Mouse (Mus musculus): Measurements from ENCODE around the gene Zfhx3. TPM values are rescaled to one million over a fixed set of nuclear protein-coding genes. Genes with fewer than 3 reads are reported as not detected.
A peak's percentile ranks its signal among the peaks of the same experiment; 100 is the strongest.

The Zfhx3 gene
- total RNA-seq, 1 experiment from 2014 or later, result 2.1 TPM

DNA sequence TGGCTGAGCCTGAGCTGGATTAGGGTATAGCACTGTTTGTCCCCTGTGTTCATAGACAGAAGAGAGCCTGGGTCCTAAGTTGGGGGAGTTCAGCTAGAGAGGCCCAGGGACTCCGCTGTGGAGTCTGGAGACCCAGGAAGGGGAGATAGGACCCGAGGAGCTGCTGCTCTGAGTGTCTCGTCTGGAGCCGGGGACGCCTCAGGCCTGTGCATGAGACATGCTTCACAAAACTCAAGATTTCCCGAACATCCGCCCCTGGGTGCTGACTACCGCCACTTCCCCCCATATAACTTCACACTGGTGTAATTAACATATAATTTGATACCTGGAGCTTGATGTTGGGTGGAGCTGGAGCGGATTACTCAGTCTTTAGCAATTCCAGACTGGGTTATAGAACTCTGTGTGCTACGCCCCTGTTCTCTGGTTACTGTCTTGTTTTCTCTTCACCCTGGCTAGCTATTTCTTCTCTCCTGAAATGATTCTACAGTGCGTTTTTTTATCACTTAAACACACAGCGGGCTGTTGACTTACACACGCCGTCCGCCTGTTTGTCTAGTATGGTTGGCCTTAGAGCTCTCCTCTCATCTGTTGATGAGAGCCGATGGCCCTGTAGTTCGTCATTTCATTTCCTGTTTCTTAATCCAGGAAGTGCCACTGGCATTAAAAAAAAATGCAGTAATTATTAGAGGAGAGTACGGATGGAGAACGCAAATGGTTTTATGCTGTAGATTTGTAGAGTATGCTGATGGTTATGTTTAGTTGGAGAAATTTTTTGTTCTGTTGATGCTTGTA lies 822.2 kb downstream of the Zfhx3 start:
- peak in 1 of 2 experiments; percentile 31; a peak in 1 of 4 replicates for ATAC-seq (replicated peaks in 1 of 2; ENCODE audit: insufficient read depth in 1 of 2, low FRiP score in 2 of 2, low TSS enrichment in 1 of 2, low read depth in 1 of 2, poor library complexity in 2 of 2, severe bottlenecking in 2 of 2)

DNA sequence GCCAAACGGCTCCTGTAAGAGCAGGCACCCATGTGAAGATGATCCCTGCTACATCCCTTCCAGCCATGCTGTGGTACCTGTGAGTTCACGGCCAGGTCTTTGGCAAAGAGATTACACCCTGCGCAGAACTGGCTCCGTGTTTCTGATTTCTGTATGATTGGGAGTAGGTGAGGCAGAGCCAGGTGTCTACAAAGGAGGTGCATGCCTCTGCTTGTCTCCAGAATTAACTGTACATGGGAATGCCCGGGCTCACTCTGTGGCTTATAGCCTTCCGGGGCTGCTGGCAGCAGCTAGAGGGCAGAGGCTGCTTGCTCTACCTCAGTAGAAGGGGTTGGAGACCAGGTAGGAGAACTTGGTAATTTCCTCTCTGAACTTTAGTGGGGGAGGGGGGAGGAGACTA lies 823.7 kb downstream of the Zfhx3 start:
- ATAC-seq (replicated peaks in 1 of 2; ENCODE audit: insufficient read depth in 1 of 2, low FRiP score in 2 of 2, low TSS enrichment in 1 of 2, low read depth in 1 of 2, poor library complexity in 2 of 2, severe bottlenecking in 2 of 2), result no peak

DNA sequence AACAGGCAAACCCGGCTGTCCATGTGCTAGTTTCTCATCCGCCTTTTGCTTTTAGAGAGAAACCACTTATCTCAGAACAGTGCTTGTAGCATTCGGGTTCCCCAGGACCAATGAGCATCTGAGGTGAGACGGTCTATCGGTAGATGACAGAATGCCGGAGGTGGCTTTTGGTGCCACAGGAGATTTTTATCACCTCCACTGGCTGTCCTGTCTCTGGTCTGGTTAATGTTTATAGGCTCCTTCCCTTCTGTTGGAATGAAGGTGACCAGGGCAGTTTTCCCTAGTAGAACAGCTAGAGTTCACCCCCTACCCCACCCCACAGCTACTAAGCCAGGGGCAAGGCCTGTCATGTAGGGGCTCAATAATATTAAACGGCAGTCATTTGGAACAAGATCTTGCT lies 825.6 kb downstream of the Zfhx3 start:
- no peak for ATAC-seq (replicated peaks in 1 of 2; ENCODE audit: insufficient read depth in 1 of 2, low FRiP score in 2 of 2, low TSS enrichment in 1 of 2, low read depth in 1 of 2, poor library complexity in 2 of 2, severe bottlenecking in 2 of 2)

DNA sequence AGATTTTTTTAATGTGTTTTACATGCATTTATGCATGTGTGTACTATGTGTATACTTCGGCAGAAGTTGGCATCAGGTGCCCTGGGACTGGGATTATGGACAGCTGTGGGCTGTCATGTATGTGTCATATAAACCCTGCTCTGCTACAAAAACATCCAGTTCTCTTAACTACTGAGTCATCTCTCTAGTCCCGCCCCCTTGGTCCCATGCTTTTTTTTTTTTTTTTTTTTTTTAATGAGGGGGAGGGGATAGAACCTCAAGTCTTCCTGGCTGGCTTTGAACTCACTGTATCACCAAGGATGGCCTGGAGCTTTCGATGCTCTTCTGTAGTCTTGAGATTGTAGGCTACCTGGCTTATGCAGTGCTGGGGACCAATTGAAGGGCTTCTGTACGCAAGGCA lies 827.9 kb downstream of the Zfhx3 start:
- ATAC-seq (replicated peaks in 1 of 2; ENCODE audit: insufficient read depth in 1 of 2, low FRiP score in 2 of 2, low TSS enrichment in 1 of 2, low read depth in 1 of 2, poor library complexity in 2 of 2, severe bottlenecking in 2 of 2), result no peak

DNA sequence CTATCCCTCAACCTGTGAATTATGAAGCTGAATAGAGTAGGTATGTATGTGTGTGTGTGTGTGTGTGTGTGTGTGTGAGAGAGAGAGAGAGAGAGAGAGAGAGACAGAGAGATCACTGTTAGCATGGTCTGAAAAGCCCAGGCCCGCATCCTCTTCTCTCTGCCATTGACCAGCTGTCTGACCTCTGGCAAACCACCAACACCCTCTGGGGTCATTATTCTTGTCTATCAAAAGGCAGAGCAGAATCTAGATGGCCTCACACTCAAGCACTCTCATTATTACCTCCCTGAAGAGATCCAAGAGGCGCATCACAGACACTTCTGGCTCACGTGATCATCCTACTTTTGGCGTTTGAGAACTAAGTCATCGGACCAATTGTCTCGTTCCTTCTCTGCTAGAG lies 831.0 kb downstream of the Zfhx3 start:
- no peak for ATAC-seq (replicated peaks in 1 of 2; ENCODE audit: insufficient read depth in 1 of 2, low FRiP score in 2 of 2, low TSS enrichment in 1 of 2, low read depth in 1 of 2, poor library complexity in 2 of 2, severe bottlenecking in 2 of 2)

DNA sequence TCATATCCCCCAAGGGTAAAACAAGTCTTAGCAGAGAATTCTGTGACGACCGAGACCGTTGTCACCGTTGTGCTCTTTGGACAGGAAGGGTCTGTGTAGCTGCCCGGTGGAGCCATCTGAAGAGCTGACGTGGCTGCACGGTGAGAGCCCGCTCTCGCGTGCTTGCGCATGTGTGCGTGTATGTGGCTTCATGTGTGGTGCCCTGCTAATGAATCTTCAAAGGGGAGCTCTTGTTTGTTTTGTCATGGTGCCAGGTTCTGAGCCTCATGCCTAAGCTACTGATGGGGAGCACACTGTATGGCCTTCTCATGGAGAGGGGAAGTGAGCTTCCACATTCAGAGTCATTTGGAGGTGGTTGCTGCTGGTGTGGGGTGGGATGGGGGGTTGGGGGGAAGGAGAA lies 835.6 kb downstream of the Zfhx3 start:
- ATAC-seq (replicated peaks in 1 of 2; ENCODE audit: insufficient read depth in 1 of 2, low FRiP score in 2 of 2, low TSS enrichment in 1 of 2, low read depth in 1 of 2, poor library complexity in 2 of 2, severe bottlenecking in 2 of 2), result no peak

DNA sequence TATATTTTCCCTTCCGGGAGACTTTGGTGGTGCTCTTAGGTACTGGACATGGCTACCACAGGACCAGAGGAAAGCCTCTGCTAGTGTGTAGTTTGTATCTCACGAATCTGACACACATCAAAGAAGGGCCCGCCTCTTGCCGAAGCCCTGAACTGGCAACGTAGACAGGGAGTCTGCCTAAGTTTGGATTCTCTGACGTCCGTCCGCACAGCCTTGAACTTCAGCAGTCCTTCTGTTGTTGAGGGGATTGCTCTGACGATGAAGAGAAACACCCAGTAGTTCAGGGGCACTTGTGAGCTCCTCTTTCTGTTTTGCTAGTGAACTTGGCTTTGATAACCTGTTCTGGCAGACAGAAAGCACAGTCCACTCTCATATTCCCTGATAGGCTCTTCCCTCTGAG lies 836.1 kb downstream of the Zfhx3 start:
- ATAC-seq (replicated peaks in 1 of 2; ENCODE audit: insufficient read depth in 1 of 2, low FRiP score in 2 of 2, low TSS enrichment in 1 of 2, low read depth in 1 of 2, poor library complexity in 2 of 2, severe bottlenecking in 2 of 2), result no peak

DNA sequence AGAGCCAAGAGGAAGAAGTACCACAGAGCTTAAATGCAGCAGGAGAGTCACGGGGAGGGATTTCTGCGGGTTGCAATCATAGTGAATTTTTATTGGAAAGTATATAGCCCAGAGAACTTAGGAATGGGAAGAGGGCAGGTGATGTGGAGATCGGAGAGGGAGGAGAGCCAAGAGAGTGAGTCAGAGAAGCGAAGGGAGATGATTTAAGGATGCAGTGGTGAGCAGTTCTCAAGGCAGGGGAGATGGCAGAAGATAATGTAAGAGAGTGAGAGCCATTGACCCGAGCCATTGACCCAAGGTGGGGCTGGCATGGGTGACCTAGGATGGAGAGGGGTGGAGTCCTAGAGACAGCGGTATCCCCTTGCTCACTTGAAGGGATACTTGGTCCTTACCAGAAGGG lies 838.3 kb downstream of the Zfhx3 start:
- ATAC-seq (replicated peaks in 1 of 2; ENCODE audit: insufficient read depth in 1 of 2, low FRiP score in 2 of 2, low TSS enrichment in 1 of 2, low read depth in 1 of 2, poor library complexity in 2 of 2, severe bottlenecking in 2 of 2), result no peak

DNA sequence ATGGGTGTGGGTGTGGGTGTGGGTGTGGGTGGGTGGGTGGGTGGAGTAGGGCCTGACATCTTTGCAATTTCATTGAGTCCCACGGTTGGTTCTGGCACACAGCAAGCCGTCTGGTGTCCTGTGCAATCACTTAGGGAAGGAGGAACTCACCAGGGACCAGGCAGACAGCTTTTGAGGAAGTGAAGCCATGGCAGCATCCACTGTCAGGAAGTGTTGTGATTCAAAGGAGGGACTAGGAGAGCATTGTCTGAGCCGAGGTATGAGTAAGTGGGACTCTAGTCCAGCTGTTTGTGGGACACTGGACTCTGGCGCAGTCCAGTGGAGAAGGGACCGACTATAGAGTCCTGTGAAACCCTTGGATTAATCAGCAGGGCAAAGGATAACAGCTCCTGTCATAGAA lies 838.7 kb downstream of the Zfhx3 start:
- peak; percentile 81 to 83 for ATAC-seq (replicated peaks in 1 of 2; ENCODE audit: insufficient read depth in 1 of 2, low FRiP score in 2 of 2, low TSS enrichment in 1 of 2, low read depth in 1 of 2, poor library complexity in 2 of 2, severe bottlenecking in 2 of 2)

DNA sequence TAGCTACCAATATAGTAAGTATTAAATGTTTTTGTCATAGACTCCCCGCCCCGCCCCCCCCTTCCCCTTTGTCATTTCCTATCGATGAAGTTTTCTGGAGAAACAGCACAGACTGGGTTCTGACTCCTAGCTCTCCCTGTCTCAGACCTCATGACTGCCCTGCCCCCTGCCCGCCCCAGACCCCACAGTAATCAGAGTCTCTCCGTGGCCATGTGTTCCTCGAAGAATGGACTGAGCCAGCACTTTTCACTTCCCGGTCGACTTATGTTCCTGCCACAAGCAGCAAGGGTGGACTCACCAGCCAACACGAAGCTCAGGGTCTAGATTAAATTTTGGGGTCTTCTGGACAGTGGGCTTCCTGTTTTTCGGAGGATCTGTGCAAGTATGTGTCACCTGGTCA lies 840.7 kb downstream of the Zfhx3 start:
- ATAC-seq (replicated peaks in 1 of 2; ENCODE audit: insufficient read depth in 1 of 2, low FRiP score in 2 of 2, low TSS enrichment in 1 of 2, low read depth in 1 of 2, poor library complexity in 2 of 2, severe bottlenecking in 2 of 2), result no peak

DNA sequence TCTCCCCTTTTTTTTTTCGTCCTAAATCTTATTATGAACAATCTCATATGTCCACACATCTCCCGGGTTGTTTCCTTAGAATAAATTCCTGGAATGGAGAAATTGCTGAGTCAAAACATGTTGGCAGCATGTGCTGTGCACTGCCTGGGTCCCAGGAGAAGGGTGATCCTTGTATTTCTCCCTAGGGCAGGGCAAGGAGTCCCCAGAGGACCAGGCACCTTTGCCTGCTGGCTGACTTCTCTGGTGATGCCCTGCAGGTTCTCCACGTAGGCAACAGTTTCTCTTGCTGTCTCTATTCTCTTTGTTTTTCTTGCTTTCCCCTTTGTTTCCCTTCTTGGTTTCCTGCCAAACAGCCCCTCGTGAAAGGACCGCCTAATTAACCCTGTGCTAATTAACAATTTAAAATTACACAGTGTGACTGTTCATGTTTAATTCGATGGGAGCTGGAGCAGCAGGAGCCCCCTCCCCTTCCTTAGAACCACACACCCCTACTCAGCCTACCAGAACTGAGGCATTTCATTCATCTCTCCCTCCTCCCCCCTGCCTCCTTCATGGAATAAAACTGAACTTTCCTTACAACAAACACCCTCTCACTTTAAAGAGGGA lies 845.8 kb downstream of the Zfhx3 start:
- ATAC-seq (replicated peaks in 1 of 2; ENCODE audit: insufficient read depth in 1 of 2, low FRiP score in 2 of 2, low TSS enrichment in 1 of 2, low read depth in 1 of 2, poor library complexity in 2 of 2, severe bottlenecking in 2 of 2), result no peak

DNA sequence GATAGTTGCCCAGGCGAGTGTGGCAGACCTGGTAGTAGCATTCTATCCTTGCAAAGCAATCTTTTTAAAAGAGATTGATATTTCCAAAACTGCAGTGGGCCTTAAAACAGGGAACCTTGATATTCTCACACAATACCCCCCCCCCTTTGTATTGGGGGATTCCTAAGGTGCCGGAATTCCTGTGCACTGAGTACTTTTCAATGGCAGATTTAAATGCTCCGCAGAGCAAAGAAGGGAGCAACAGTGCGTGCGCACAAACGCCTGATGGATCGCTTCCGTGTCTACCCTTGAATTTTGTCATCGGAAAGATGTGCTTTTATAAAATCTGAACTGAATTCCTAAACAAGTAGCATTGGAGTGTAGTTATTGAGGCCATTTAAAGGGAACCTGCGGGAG lies 846.3 kb downstream of the Zfhx3 start:
- ATAC-seq (replicated peaks in 1 of 2; ENCODE audit: insufficient read depth in 1 of 2, low FRiP score in 2 of 2, low TSS enrichment in 1 of 2, low read depth in 1 of 2, poor library complexity in 2 of 2, severe bottlenecking in 2 of 2), result no peak

DNA sequence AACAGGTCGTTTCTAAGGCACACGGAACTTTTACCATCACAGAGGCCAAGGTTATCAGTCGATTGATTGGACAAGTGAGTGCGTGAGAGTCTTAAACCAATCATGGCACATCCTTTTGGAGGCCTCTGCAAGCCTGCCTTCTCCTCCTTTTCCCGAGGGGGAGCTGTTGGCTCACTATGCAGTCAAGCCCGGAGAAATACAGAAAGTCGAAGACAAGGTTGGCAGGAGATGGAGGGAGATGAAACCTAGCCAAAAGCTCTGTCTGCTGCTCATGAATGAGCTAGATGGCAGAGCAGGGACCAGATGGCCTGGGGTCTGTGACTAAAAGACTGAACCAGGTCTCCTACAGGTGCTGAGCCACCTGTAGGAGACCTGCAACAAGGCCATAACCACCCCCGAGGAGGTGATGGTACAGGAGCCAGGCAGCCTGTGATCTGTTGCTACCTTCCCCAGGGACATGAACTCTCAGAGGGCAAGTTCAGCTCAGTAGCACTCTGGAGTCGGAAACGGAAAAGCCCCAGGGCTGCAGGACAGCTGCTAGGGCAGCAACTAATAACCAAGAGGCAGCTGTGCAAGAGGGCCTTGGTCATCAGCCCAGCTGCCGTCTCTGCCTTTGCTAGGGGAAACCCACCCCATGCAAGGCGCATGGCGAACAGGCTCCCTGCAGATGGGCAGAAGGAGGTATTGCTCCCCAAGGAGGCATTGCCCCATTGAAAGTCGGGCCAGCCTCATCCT lies 848.3 kb downstream of the Zfhx3 start:
- ATAC-seq (replicated peaks in 1 of 2; ENCODE audit: insufficient read depth in 1 of 2, low FRiP score in 2 of 2, low TSS enrichment in 1 of 2, low read depth in 1 of 2, poor library complexity in 2 of 2, severe bottlenecking in 2 of 2), result no peak

DNA sequence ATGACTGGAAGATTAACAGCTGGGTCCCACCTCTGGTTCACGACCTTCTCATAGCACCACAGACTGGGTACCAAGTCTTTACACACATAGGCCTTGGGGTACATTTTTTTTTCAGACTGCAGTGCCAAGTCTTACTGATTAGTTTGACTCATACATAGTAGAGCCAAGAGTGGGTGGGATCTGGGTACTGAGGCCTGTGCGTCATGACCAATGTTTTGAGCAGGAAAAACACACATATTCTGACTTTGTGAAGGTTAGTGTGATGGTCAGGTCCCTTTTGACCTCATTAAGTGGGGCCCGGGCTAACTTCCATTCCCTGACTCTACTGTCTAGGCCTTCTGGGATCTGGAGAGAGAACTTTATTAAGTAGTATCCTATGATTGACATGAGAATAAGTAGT lies 853.6 kb downstream of the Zfhx3 start:
- no peak for ATAC-seq (replicated peaks in 1 of 2; ENCODE audit: insufficient read depth in 1 of 2, low FRiP score in 2 of 2, low TSS enrichment in 1 of 2, low read depth in 1 of 2, poor library complexity in 2 of 2, severe bottlenecking in 2 of 2)

DNA sequence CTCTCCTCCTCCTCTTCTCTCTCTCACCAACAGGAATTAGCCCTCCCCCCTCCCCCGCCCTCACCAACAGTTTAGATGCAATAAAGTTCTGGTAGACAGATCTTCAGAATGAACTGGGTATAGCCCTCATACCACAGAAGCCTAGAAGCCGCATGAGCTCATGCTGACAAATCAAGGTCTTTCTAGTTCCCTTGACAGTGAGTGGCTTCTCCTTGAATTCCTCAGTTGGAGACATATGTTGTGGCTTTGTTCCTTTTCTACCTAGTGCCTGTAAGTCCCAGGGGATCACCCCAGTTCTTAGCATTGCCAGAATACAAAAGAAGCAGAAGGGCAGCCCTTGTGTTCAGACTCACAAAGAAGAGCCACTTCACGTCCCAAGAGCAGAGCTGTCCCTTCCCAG lies 854.4 kb downstream of the Zfhx3 start:
- ATAC-seq (replicated peaks in 1 of 2; ENCODE audit: insufficient read depth in 1 of 2, low FRiP score in 2 of 2, low TSS enrichment in 1 of 2, low read depth in 1 of 2, poor library complexity in 2 of 2, severe bottlenecking in 2 of 2), result no peak

DNA sequence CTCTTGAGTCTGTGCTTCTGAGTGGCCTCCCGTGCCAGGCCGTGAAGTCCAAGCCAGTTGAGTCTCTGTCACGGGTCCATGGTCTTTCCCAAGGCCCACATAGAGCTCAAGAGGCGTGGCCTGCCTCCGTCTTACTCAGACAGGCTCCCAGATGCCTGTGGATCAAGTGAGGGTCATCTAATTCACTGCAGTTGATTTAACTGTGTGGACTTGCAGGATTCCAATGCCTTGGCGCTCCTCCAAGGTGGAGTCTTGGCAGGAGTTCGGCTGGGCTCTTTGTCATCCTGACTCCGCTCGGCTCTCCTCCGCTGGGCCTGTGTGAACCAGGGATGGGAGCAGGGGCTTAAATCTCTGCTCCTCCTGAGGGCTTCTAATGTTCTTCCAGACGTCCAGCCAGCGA lies 855.6 kb downstream of the Zfhx3 start:
- no peak for ATAC-seq (replicated peaks in 1 of 2; ENCODE audit: insufficient read depth in 1 of 2, low FRiP score in 2 of 2, low TSS enrichment in 1 of 2, low read depth in 1 of 2, poor library complexity in 2 of 2, severe bottlenecking in 2 of 2)

DNA sequence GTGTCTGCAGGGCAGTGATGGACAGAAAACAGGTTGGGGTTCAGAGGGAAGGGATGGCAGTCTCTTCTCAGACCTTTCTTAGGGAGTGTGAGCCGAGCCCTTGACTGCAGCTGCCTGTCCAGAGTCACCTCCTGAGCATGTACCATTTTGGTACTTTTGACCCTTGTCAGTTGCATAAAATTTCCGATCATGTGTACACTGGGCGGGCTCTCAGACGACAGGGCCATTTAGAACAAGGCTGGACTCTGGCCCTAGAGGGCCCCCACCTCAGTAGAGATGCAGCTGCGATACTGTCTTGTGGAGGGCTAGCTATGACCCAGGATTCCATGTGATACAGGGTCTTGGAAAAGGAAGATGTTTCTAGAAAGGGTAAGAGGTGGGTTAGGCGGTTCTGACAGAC lies 856.8 kb downstream of the Zfhx3 start:
- no peak for ATAC-seq (replicated peaks in 1 of 2; ENCODE audit: insufficient read depth in 1 of 2, low FRiP score in 2 of 2, low TSS enrichment in 1 of 2, low read depth in 1 of 2, poor library complexity in 2 of 2, severe bottlenecking in 2 of 2)

DNA sequence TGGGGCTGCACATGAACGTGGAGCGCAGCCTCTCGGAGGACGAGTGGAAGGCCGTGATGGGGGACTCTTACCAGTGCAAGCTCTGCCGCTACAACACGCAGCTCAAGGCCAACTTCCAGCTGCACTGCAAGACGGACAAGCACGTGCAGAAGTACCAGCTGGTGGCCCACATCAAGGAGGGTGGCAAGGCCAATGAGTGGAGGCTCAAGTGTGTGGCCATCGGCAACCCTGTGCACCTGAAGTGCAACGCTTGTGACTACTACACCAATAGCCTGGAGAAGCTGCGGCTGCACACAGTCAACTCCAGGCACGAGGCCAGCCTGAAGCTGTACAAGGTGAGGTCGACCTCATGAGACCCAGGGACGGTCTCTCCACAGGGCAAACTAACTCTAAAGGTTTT lies 857.9 kb downstream of the Zfhx3 start:
- no peak for ATAC-seq (replicated peaks in 1 of 2; ENCODE audit: insufficient read depth in 1 of 2, low FRiP score in 2 of 2, low TSS enrichment in 1 of 2, low read depth in 1 of 2, poor library complexity in 2 of 2, severe bottlenecking in 2 of 2)
